Mouse (Mus musculus) cerebellum, adult 2 months (tissue): ENCODE measurements around the gene Adgrl3. TPM values are rescaled to one million over a fixed set of nuclear protein-coding genes. Genes with fewer than 3 reads are reported as not detected.

Experiments
- DNase-seq, 2 experiments: peaks; one replicate each; pipeline ENCODE4 v3.0.0; 2021
- H3K27ac ChIP-seq: fragments of 200-500 bp; 2 replicates; pipeline ENCODE4 v1.5.1; 2012; ENCODE audit warnings: low read length, control low read depth, inconsistent platforms; ENCODE audit not compliant: insufficient read depth
- H3K27me3 ChIP-seq: fragments of 200-500 bp; 2 replicates; pipeline ENCODE4 v1.6.1; 2012; ENCODE audit warnings: inconsistent platforms, mild to moderate bottlenecking, low read length, moderate library complexity; ENCODE audit not compliant: control insufficient read depth, insufficient read depth
- H3K4me1 ChIP-seq: fragments of 200-500 bp; 2 replicates; pipeline ENCODE4 v1.6.1; 2011; ENCODE audit warnings: low read length; ENCODE audit not compliant: control insufficient read depth, insufficient read depth
- H3K4me3 ChIP-seq: fragments of 200-500 bp; replicated peaks from 2 replicates; pipeline ENCODE3; 2011; ENCODE audit warnings: mild to moderate bottlenecking, low read depth, low read length, control low read depth; ENCODE audit not compliant: insufficient read depth
- CTCF ChIP-seq: fragments of 200-500 bp; IDR thresholded peaks from 2 replicates; pipeline ENCODE4 v1.5.1; 2011; ENCODE audit warnings: low read depth, mild to moderate bottlenecking, control low read depth, low read length, moderate library complexity, borderline replicate concordance; ENCODE audit not compliant: insufficient read depth
- POLR2A ChIP-seq: fragments of 200-500 bp; IDR thresholded peaks from 2 replicates; pipeline ENCODE4 v1.6.1; 2011; ENCODE audit warnings: low read length, control low read depth, borderline replicate concordance; ENCODE audit not compliant: insufficient read depth
- WGBS: fragments of 180-500 bp; shearing (Covaris S2); methylation state at CpG from one replicate; pipeline ENCODE4 v1.1.7; 2018; 5-methylcytosine and 5-hydroxymethylcytosine counted together
- polyA plus RNA-seq: library from polyadenylated mRNA; depleted of rRNA; stranded (reverse); fragments of >200 nt; gene quantifications from 2 replicates; pipeline ENCODE4 v1.2.3, GENCODE M21; 2012

Adgrl3 gene
- polyA plus RNA-seq, 1 experiment: 59.3 TPM

- 29% methylated on average over 3 of the region's 3 CpGs for WGBS
- Histone ChIP-seq H3K4me3 (no peak overlapping the region), H3K4me1 (peaks cover 6% of the 10 kb centered on the region; the same call in 1 of the 2 replicates), H3K27ac (no peak overlapping the region), H3K27me3 (no peaks in the 10 kb centered on the region)
- DNase-seq: no peak
- TF ChIP-seq CTCF (no peak), POLR2A (no peak)
Observed at GRCm38 (mm10) chr5:81269689-81270088, 249.8 kb downstream of the Adgrl3 start.

GRCm38 (mm10) chr5:81275346-81276047 lies 255.6 kb downstream of the Adgrl3 start:
- no peak for TF ChIP-seq POLR2A
- TF ChIP-seq CTCF: no peak
- no peak for DNase-seq
- Histone ChIP-seq H3K4me1 (no peaks in the 10 kb centered on the region), H3K27me3 (no peaks in the 10 kb centered on the region), H3K4me3 (no peak overlapping the region), H3K27ac (no peak overlapping the region)
- WGBS: 73% methylated on average over 6 of the region's 6 CpGs

- TF ChIP-seq POLR2A (no peak), CTCF (no peak)
- H3K27ac ChIP-seq: no peak overlapping the region
- no peaks in the 10 kb centered on the region for H3K27me3 ChIP-seq
- no peaks in the 10 kb centered on the region for H3K4me1 ChIP-seq
- no peak overlapping the region for H3K4me3 ChIP-seq
- no peak for DNase-seq
- 60% methylated on average over 2 of the region's 2 CpGs for WGBS
Observed at GRCm38 (mm10) chr5:81279246-81279645, 259.3 kb downstream of the Adgrl3 start.

GRCm38 (mm10) chr5:81285643-81286042 lies 265.7 kb downstream of the Adgrl3 start:
- Histone ChIP-seq H3K4me1 (no peaks in the 10 kb centered on the region), H3K4me3 (no peak overlapping the region), H3K27me3 (no peaks in the 10 kb centered on the region), H3K27ac (no peak overlapping the region)
- TF ChIP-seq CTCF (no peak), POLR2A (no peak)
- DNase-seq: no peak
- WGBS: 34% methylated on average over 1 of the region's 1 CpGs

- Histone ChIP-seq H3K4me3 (no peak overlapping the region), H3K27ac (no peak overlapping the region), H3K4me1 (no peaks in the 10 kb centered on the region), H3K27me3 (no peaks in the 10 kb centered on the region)
- TF ChIP-seq CTCF (no peak), POLR2A (no peak)
- no peak for DNase-seq
Observed at GRCm38 (mm10) chr5:81301874-81302273, 281.9 kb downstream of the Adgrl3 start.

- TF ChIP-seq POLR2A: no peak
- TF ChIP-seq CTCF: no peak
- 97% methylated on average over 3 of the region's 3 CpGs for WGBS
- Histone ChIP-seq H3K4me1 (no peaks in the 10 kb centered on the region), H3K4me3 (no peak overlapping the region), H3K27me3 (no peaks in the 10 kb centered on the region), H3K27ac (no peak overlapping the region)
- no peak for DNase-seq
Observed at GRCm38 (mm10) chr5:81317406-81318112, 297.6 kb downstream of the Adgrl3 start.

- no peaks in the 10 kb centered on the region for H3K27me3 ChIP-seq
- DNase-seq: no peak
- H3K4me3 ChIP-seq: no peak overlapping the region
- H3K27ac ChIP-seq: no peak overlapping the region
- TF ChIP-seq CTCF (no peak), POLR2A (no peak)
- 94% methylated on average over 2 of the region's 2 CpGs for WGBS
- H3K4me1 ChIP-seq: no peaks in the 10 kb centered on the region
Observed at GRCm38 (mm10) chr5:81321276-81321934, 301.5 kb downstream of the Adgrl3 start.
